Mouse (Mus musculus): ENCODE data around the gene Ipo8. TPM values are rescaled to one million over a fixed set of nuclear protein-coding genes. Genes with fewer than 3 reads are reported as not detected.

Ipo8 gene
- polyA plus RNA-seq, 1 experiment from 2014 or later, result 27.9 TPM

DNA sequence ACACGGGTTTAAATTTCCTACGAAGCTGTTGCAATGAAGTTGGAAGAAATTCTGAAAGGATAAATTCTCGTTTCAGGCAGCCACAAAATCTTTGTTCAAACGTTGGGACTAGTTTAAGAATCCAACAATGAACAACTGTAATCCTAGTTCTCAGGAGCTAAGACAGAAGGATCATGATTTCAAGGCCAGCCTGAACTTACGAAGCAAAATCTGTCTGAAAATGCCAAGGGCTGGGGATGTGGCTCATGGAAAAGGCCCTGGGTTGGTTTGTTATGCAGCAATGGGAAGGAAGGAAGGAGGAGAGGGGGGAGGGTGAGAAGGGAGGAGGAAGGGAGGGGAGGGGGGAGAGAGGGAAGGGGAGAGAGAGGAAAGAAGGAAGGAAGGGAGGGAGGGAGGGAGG lies 14.5 kb downstream of the Ipo8 start:
- Histone ChIP-seq H3K9me3 (ENCODE audit: control insufficient read depth, low read length) (no peaks in the 10 kb centered on the region), H3K36me3 (ENCODE audit: control insufficient read depth, insufficient read depth, low read length) (peaks cover 2% of the 10 kb centered on the region; the same call in 1 of the 2 replicates)

DNA sequence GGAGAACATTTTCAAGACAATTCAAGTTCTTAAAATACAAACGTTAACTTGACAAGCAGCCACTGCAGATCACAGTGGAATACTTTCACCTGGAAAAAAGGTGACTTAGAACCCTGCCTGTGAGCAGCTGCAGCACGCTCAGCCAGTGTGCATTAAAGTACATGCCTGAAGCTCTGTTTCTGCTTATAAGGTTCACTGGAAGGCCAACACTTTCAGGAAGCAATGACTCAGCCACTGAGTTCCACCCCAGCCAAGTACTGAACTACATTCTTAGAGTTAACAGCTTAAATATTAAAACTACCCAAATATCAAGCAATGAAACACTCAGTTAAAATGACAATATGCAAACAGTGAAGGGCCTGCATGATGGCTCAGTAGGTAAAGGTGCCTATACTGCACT lies 20.1 kb downstream of the Ipo8 start:
- ATAC-seq (ENCODE audit: low FRiP score), result no peak
- WGBS, result 87% methylated on average over 2 of the region's 2 CpGs
- no peak overlapping the region for H3K27ac ChIP-seq (ENCODE audit: low read depth, low read length)
- H3K4me2 ChIP-seq, result no peak overlapping the region
- H3K9me3 ChIP-seq (ENCODE audit: control insufficient read depth, low read length), result no peaks in the 10 kb centered on the region
- H3K27me3 ChIP-seq (ENCODE audit: control insufficient read depth, insufficient read depth, low read length), result no peaks in the 10 kb centered on the region
- H3K9ac ChIP-seq (ENCODE audit: low read length), result no peak overlapping the region
- 0 out of 2 replicates have a peak, but pooled peaks cover 6% of the 10 kb centered on the region for H3K36me3 ChIP-seq (ENCODE audit: control insufficient read depth, insufficient read depth, low read length)
- no peaks in the 10 kb centered on the region for H3K4me1 ChIP-seq (ENCODE audit: control insufficient read depth, insufficient read depth, low read length)
- no peak overlapping the region for H3K4me3 ChIP-seq (ENCODE audit: low read depth, low read length)
- no peak for DNase-seq (ENCODE audit: low spot score, missing footprints)

More for the DNA sequence above, 14.5 kb downstream of the Ipo8 start:
- Histone ChIP-seq H3K9ac (ENCODE audit: low read length) (no peak overlapping the region), H3K4me3 (ENCODE audit: low read depth, low read length) (no peak overlapping the region), H3K27ac (ENCODE audit: low read depth, low read length) (no peak overlapping the region), H3K4me2 (no peak overlapping the region), H3K27me3 (ENCODE audit: control insufficient read depth, insufficient read depth, low read length) (no peaks in the 10 kb centered on the region), H3K4me1 (ENCODE audit: control insufficient read depth, insufficient read depth, low read length) (no peaks in the 10 kb centered on the region)
- ATAC-seq (ENCODE audit: low FRiP score), result no peak
- no peak for DNase-seq (ENCODE audit: low spot score, missing footprints)
- 88% methylated on average over 5 of the region's 5 CpGs for WGBS

DNA sequence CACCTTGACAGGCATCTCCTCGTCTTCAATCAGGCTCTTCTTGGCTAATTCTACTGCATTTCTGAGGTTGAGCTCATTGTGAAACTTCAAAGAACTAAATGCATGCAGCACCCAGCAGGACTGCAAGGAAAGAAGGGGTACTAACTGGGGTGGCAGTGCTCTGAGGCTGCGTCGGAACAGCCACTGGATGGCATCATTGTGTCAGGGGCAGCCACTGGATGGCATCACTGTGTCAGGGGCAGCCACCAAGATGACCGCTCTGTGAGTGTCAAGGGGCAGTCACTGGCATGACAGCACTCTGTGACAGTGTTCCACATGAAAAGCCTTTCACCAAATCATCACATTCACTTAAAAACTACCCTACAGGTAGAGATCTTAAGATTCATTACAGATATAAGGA lies 31.5 kb downstream of the Ipo8 start:
- no peak overlapping the region for H3K27ac ChIP-seq (ENCODE audit: low read depth, low read length)
- no peaks in the 10 kb centered on the region for H3K27me3 ChIP-seq (ENCODE audit: control insufficient read depth, insufficient read depth, low read length)
- H3K4me2 ChIP-seq, result no peak overlapping the region
- H3K4me3 ChIP-seq (ENCODE audit: low read depth, low read length), result no peak overlapping the region
- H3K9me3 ChIP-seq (ENCODE audit: control insufficient read depth, low read length), result no peaks in the 10 kb centered on the region
- no peaks in the 10 kb centered on the region for H3K4me1 ChIP-seq (ENCODE audit: control insufficient read depth, insufficient read depth, low read length)
- no peak for DNase-seq (ENCODE audit: low spot score, missing footprints)
- H3K36me3 ChIP-seq (ENCODE audit: control insufficient read depth, insufficient read depth, low read length), result peaks cover 10% of the 10 kb centered on the region; the same call in 1 of the 2 replicates
- 85% methylated on average over 4 of the region's 4 CpGs for WGBS
- H3K9ac ChIP-seq (ENCODE audit: low read length), result no peak overlapping the region
- ATAC-seq (ENCODE audit: low FRiP score), result no peak

DNA sequence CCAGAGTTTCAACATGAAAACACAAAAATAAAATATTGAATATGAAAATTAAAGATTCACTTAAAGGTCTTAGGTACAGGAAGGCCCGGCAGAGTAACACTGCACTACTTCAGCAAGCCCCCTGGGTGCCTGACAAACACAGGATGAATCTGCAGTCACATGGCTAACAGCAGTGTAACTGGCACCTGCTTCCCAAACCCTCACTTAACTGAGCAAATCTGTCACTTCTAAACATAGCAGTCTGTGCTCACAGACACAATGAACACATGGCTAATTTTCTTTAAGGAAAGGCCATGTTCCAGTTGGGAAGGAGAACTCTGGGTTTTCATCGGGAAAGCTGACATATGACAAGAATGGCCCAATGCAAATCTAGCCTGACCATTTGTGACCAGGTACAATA lies 36.1 kb downstream of the Ipo8 start:
- Histone ChIP-seq H3K9ac (ENCODE audit: low read length) (no peak overlapping the region), H3K27me3 (ENCODE audit: control insufficient read depth, insufficient read depth, low read length) (no peaks in the 10 kb centered on the region), H3K4me3 (ENCODE audit: low read depth, low read length) (no peak overlapping the region), H3K4me2 (no peak overlapping the region), H3K9me3 (ENCODE audit: control insufficient read depth, low read length) (no peaks in the 10 kb centered on the region), H3K36me3 (ENCODE audit: control insufficient read depth, insufficient read depth, low read length) (peaks cover 7% of the 10 kb centered on the region; the same call in 1 of the 2 replicates), H3K4me1 (ENCODE audit: control insufficient read depth, insufficient read depth, low read length) (no peaks in the 10 kb centered on the region), H3K27ac (ENCODE audit: low read depth, low read length) (no peak overlapping the region)
- DNase-seq (ENCODE audit: low spot score, missing footprints) (no peak), ATAC-seq (ENCODE audit: low FRiP score) (no peak)
- 88% methylated on average over 2 of the region's 2 CpGs for WGBS

DNA sequence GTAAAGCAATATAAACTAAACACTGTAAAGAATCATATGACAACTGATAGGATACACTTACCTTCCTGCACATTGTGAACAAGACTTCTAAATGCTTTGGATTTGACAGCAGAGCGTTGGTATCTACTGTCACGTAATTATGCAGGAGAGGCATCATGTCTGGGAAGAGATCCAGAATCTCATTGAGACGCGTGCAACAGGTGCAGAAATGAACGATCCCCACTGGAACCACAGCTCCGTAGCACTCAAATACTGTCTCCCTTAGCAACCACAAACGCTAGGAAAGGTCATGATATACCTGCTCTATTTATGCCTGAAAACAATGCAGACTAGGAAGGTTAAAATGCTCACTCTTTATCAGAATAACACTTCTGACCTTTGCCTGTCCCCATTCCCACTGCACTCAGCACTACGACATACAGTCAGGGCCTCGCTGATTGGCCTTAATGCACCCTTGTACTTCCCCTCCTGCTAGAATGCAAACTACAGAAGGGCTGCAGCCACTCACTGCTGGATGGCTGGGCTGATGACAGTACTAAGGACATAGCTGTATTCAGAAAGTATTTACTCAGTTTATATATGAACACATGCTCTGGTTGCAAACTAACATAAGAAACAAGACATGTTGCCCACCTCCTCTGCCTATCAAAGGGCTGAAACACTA lies 42.1 kb downstream of the Ipo8 start:
- H3K4me2 ChIP-seq, result no peak overlapping the region
- H3K9ac ChIP-seq (ENCODE audit: low read length), result no peak overlapping the region
- DNase-seq (ENCODE audit: low spot score, missing footprints) (no peak), ATAC-seq (ENCODE audit: low FRiP score) (no peak)
- H3K9me3 ChIP-seq (ENCODE audit: control insufficient read depth, low read length), result no peaks in the 10 kb centered on the region
- H3K36me3 ChIP-seq (ENCODE audit: control insufficient read depth, insufficient read depth, low read length), result peaks cover 6% of the 10 kb centered on the region; the same call in 1 of the 2 replicates
- no peaks in the 10 kb centered on the region for H3K27me3 ChIP-seq (ENCODE audit: control insufficient read depth, insufficient read depth, low read length)
- 95% methylated on average over 9 of the region's 9 CpGs for WGBS
- H3K27ac ChIP-seq (ENCODE audit: low read depth, low read length), result no peak overlapping the region
- H3K4me3 ChIP-seq (ENCODE audit: low read depth, low read length), result no peak overlapping the region
- H3K4me1 ChIP-seq (ENCODE audit: control insufficient read depth, insufficient read depth, low read length), result no peaks in the 10 kb centered on the region

DNA sequence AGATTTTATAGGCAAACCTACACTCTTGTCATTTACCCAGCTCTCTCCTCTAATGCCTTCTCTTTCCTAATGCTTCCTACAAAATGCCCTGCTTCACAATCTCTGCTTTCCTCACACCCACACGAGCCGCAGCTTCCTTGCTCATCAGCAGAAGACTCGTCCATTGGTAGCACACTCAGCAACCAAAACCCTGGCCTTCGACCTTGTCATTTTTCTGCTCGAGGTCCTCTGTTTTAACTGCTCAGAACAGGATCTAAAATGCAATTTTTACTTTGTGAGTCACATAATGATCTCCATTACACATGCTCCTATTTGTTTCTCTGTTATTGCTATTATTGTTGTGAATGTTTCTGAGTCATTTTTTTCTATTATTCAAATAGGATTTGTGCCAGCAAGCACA lies 45.1 kb downstream of the Ipo8 start:
- Histone ChIP-seq H3K4me3 (ENCODE audit: low read depth, low read length) (no peak overlapping the region), H3K4me1 (ENCODE audit: control insufficient read depth, insufficient read depth, low read length) (no peaks in the 10 kb centered on the region), H3K36me3 (ENCODE audit: control insufficient read depth, insufficient read depth, low read length) (peaks cover 6% of the 10 kb centered on the region; the same call in 1 of the 2 replicates), H3K4me2 (no peak overlapping the region), H3K27me3 (ENCODE audit: control insufficient read depth, insufficient read depth, low read length) (no peaks in the 10 kb centered on the region), H3K9ac (ENCODE audit: low read length) (no peak overlapping the region), H3K9me3 (ENCODE audit: control insufficient read depth, low read length) (no peaks in the 10 kb centered on the region), H3K27ac (ENCODE audit: low read depth, low read length) (no peak overlapping the region)
- WGBS, result 89% methylated on average over 5 of the region's 5 CpGs
- DNase-seq (ENCODE audit: low spot score, missing footprints), result no peak
- no peak for ATAC-seq (ENCODE audit: low FRiP score)

DNA sequence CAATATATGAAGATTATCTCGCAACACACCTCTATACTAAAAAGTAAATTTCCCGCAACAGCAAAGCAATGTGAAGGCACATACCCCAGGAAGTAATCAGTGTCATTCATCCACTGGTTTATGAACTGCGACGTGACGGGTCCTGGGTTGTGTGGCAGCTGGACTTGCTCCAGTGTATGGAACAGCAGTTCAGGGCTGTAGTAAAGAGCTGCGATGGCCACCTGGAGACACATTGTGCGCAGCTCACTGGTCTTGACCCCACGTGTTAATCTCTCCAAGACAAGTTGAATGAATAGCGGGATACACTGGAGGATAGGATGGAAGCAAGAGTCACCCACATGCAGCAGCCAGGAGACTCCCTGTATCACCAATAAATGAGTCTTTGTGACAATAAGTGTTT lies 46.8 kb downstream of the Ipo8 start:
- DNase-seq (ENCODE audit: low spot score, missing footprints) (no peak), ATAC-seq (ENCODE audit: low FRiP score) (no peak)
- no peak overlapping the region for H3K4me3 ChIP-seq (ENCODE audit: low read depth, low read length)
- no peak overlapping the region for H3K4me2 ChIP-seq
- WGBS, result 92% methylated on average over 9 of the region's 9 CpGs
- no peaks in the 10 kb centered on the region for H3K27me3 ChIP-seq (ENCODE audit: control insufficient read depth, insufficient read depth, low read length)
- no peaks in the 10 kb centered on the region for H3K4me1 ChIP-seq (ENCODE audit: control insufficient read depth, insufficient read depth, low read length)
- H3K36me3 ChIP-seq (ENCODE audit: control insufficient read depth, insufficient read depth, low read length), result peaks cover 8% of the 10 kb centered on the region; the same call in 1 of the 2 replicates
- no peak overlapping the region for H3K27ac ChIP-seq (ENCODE audit: low read depth, low read length)
- no peaks in the 10 kb centered on the region for H3K9me3 ChIP-seq (ENCODE audit: control insufficient read depth, low read length)
- H3K9ac ChIP-seq (ENCODE audit: low read length), result no peak overlapping the region

DNA sequence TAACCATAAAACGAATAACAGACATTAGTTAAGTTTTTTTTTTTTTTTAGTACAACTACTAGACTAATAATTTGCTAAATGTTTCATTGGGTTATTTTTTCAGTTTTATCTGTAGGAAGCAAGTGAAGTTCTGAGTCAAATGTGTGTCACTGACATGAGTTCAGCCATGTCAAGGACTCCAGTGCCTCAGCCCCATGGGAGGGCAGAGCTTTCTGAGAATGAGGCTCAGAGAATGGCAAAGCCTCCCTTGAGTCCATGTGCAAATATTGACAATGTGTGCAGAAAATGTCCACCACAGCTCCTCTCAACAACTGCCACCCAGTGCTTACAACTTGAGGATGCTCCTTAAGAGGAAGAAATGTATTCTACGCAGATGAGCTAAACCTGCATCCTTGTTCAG lies 55.0 kb downstream of the Ipo8 start:
- Histone ChIP-seq H3K27me3 (ENCODE audit: control insufficient read depth, insufficient read depth, low read length) (no peaks in the 10 kb centered on the region), H3K9me3 (ENCODE audit: control insufficient read depth, low read length) (no peaks in the 10 kb centered on the region), H3K9ac (ENCODE audit: low read length) (no peak overlapping the region), H3K4me2 (no peak overlapping the region), H3K36me3 (ENCODE audit: control insufficient read depth, insufficient read depth, low read length) (0 out of 2 replicates have a peak, but pooled peaks cover 10% of the 10 kb centered on the region), H3K27ac (ENCODE audit: low read depth, low read length) (no peak overlapping the region), H3K4me1 (ENCODE audit: control insufficient read depth, insufficient read depth, low read length) (no peaks in the 10 kb centered on the region), H3K4me3 (ENCODE audit: low read depth, low read length) (no peak overlapping the region)
- 94% methylated on average over 2 of the region's 2 CpGs for WGBS
- ATAC-seq (ENCODE audit: low FRiP score) (no peak), DNase-seq (ENCODE audit: low spot score, missing footprints) (no peak)

DNA sequence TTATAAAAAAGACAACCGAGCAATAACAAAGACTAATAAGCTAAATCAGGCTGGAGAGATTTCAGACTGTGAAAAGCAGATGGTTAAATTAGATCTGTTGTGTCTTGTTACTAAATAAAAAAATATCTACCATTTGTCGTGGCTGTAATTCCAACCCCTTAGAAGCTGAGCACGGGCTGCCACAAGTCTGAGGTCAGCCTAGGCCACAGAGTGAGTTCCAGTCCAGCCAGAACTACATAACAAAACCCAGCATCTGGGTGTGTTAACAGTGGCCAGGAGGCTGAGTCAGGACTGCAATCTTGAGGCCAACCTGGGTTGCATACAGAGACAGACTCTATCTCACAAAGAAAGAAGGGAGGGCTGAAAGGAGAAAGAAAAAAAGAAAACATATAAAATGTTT lies 59.8 kb downstream of the Ipo8 start:
- H3K4me3 ChIP-seq (ENCODE audit: low read depth, low read length), result no peak overlapping the region
- H3K27me3 ChIP-seq (ENCODE audit: control insufficient read depth, insufficient read depth, low read length), result no peaks in the 10 kb centered on the region
- DNase-seq (ENCODE audit: low spot score, missing footprints), result no peak
- no peak overlapping the region for H3K4me2 ChIP-seq
- no peaks in the 10 kb centered on the region for H3K9me3 ChIP-seq (ENCODE audit: control insufficient read depth, low read length)
- no peak for ATAC-seq (ENCODE audit: low FRiP score)
- H3K9ac ChIP-seq (ENCODE audit: low read length), result no peak overlapping the region
- H3K36me3 ChIP-seq (ENCODE audit: control insufficient read depth, insufficient read depth, low read length), result 0 out of 2 replicates have a peak, but pooled peaks cover 6% of the 10 kb centered on the region
- no peak overlapping the region for H3K27ac ChIP-seq (ENCODE audit: low read depth, low read length)
- no peaks in the 10 kb centered on the region for H3K4me1 ChIP-seq (ENCODE audit: control insufficient read depth, insufficient read depth, low read length)
- WGBS, result 87% methylated on average over 3 of the region's 3 CpGs
